Mouse (Mus musculus) yolk sac, embryonic 10.5 days (tissue): Measurements from ENCODE around the gene Pygo2.

Experiments
- DNase-seq: peaks from one replicate; pipeline ENCODE4 v3.0.0-alpha.2; 2017; ENCODE audit warnings: low spot score

Gene Pygo2

GRCm38 (mm10) chr3:89430171-89431159, at the start of gene Pygo2:
Gene Pygo2, plus strand, starts transcription at chr3:89430214.
- peak; percentile 97 for DNase-seq

GRCm38 (mm10) chr3:89380291-89380690, 49.7 kb upstream of the Pygo2 start:
- no peak for DNase-seq

- no peak for DNase-seq
These were observed 49.3 kb upstream of the Pygo2 start for GRCm38 (mm10) chr3:89380711-89381110.

- DNase-seq = no peak
These were observed 48.8 kb upstream of the Pygo2 start for GRCm38 (mm10) chr3:89381233-89381632.

- no peak for DNase-seq
These were observed 47.8 kb upstream of the Pygo2 start for GRCm38 (mm10) chr3:89382033-89382882.

- DNase-seq = no peak
These were observed 47.1 kb upstream of the Pygo2 start for GRCm38 (mm10) chr3:89382950-89383349.

- no peak for DNase-seq
These were observed 46.3 kb upstream of the Pygo2 start for GRCm38 (mm10) chr3:89383651-89384255.

GRCm38 (mm10) chr3:89384331-89385076, 45.5 kb upstream of the Pygo2 start:
- DNase-seq = no peak

- no peak for DNase-seq
These were observed 44.6 kb upstream of the Pygo2 start for GRCm38 (mm10) chr3:89385451-89385850.

GRCm38 (mm10) chr3:89386438-89387420, 43.3 kb upstream of the Pygo2 start:
- no peak for DNase-seq

- DNase-seq = no peak
These were observed 42.4 kb upstream of the Pygo2 start for GRCm38 (mm10) chr3:89387632-89388031.

GRCm38 (mm10) chr3:89388134-89388881, 41.7 kb upstream of the Pygo2 start:
- DNase-seq = no peak

- DNase-seq = no peak
These were observed 40.9 kb upstream of the Pygo2 start for GRCm38 (mm10) chr3:89388901-89389740.

GRCm38 (mm10) chr3:89390111-89390515, 39.9 kb upstream of the Pygo2 start:
- DNase-seq = no peak

- no peak for DNase-seq
These were observed 39.0 kb upstream of the Pygo2 start for GRCm38 (mm10) chr3:89390699-89391662.

GRCm38 (mm10) chr3:89391663-89392511, 38.1 kb upstream of the Pygo2 start:
- peak; percentile 54 for DNase-seq
